Mouse (Mus musculus) adrenal gland, adult 8-10 months (tissue): ENCODE data around the gene Clhc1. TPM values are rescaled to one million over a fixed set of nuclear protein-coding genes. Genes with fewer than 3 reads are reported as not detected.

Experiments used
- DNase-seq: peaks from one replicate; pipeline ENCODE4 v3.0.0; 2022
- total RNA-seq, 4 experiments: library from RNA; stranded (reverse); gene quantifications; 2 replicates each; pipeline ENCODE4 v1.2.4; 2022

The Clhc1 gene
- total RNA-seq, 4 experiments from 2014 or later: 0.18 to 0.51 (median 0.21) TPM

DNA sequence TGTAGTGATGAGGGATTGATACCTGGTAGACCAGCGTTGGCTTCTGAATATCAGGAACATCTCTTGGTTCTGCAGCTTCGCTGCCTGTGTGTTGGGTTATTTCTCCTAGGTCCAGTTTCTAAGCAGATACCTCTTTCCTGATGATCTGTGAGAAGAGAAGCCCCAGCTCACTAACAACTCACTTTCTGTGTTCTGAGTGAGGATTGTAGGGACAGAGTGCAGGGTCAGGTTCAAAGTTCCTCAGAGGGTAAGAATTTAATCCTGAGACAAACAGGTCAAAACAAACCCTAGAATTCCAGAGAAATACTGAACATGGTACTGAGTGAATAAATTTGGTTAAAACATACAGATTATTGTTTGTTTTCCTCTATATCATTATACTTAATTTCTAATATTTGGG is 15.7 kb downstream of the Clhc1 start:
- DNase-seq: no peak

DNA sequence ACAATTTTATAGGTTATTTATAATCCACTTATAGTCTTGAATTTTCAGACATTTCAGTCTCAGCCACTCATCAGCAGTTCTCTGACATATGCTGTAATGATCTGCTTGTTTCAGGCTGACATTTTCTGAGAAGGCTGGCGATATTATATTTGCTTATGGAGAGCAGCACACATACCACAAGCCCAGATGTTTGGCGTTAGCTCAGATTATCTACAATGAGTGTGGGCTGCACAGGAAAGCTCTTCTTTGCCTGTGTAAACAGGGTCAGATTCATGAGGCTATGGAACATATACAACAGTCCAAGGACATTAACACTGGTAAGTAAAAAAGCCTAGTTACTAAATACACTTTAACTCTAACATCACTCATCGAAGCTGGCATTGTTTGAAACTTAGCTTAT is 23.8 kb downstream of the Clhc1 start:
- no peak for DNase-seq

DNA sequence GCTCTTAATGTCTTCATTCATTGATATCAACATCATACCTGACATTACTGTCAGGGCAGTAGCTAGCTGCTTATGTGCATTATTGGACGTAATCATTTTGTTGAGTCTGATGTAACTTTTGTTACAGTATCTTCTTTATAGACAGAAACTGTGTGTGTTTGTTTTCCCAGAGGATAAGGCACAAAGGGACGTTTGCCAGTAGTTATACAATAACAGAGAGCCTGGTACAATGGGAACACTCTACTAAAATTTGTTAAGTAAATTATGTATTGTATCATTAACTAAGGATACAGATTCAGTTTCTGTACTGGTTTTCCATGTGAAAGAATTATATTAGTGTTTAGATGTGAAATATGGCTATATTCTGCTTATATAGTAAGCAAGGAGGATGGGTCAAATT is 24.9 kb downstream of the Clhc1 start:
- no peak for DNase-seq

DNA sequence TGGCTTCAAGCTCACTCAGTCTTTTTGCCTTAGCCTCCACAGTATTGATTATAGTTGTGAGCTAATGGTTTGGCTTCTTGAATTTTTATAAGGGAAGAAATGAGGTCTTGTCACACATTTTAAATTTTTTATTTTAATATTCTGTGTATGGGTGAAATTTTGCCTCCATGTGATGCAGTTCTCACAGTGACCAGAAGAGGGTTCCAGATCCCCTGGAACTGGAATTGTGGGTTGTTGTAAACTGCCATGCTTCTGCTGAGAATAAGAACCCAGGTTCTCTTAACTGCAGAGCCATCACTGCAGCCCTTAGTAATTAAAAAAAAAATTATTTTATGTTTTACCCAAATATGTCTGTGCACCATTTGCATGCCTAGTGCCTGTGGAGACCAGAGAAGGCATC is 31.9 kb downstream of the Clhc1 start:
- DNase-seq: no peak

DNA sequence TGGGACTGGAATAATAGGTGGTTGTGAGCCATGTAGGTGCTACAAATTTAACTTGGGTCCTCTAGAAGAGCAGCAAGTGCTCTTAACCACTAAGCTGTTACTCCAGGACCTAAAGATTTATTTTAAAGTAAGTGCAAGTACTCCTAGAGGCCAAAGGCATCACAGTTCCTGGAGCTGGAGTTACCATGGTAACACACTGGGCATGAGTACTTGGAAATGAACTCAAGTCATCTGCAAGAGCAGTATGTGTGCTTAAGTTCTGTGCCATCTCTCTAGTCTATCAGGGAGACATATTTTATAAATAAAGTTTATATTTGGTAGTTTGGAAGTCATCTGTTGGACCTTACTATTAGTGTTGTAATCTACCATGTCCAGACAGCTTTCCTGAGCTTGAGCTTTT is 47.5 kb downstream of the Clhc1 start:
- no peak for DNase-seq

DNA sequence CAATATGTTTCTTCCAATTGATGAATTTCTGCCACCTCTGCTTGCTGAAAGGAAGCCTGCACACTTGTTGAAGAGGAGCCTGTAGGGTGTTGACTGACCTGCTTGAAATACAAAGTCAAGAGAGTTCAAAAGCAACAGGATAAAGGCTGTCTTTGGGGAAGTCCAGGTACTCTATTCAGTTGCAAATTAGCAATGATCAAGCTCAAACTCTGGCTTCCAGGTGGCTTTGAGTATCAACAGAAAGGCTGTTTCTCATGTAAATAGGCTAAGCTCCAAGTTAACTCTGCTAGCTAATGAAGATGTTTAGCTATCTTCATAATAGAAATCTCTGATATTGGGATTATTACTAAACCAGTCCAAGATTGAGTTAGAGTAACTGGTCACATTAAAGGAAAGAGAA is 49.4 kb downstream of the Clhc1 start:
- DNase-seq: no peak

DNA sequence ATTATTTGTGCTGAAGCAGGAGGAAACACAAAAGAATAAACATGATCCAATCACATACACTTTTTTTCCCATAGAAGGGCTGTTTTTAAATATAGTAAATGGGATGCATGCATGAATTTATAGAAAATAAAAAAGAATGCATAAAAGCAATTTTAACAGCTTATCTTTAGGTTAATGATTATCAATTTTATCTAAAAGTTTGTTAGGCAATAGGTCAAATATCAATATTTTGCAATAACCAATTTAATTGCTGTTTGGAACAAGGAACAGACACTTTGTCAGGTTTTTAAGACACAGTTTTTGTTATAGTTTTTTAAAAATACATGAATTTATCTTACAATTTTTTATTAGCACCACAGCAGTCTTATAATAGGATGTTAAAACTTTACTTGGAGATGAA is 51.2 kb downstream of the Clhc1 start:
- no peak for DNase-seq

DNA sequence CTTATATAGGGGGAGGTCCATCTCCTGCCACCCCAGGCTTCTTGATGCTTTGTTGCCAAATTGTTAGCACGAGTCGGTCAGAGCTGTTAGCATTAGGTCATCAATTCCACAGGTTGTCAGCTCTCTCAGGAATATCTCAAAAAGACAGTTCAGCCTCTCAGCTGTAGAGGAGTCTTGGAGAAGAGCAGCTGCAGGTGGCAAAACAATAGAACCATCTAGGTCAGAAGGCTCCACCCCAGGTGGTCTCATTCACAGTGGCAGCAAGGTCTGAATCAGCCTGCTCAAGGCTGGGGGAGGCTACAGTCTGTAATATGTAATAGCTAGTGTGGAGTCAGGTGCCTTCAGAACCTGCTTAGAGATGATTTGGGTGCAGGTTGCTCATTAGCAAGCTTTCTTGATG is 55.8 kb downstream of the Clhc1 start:
- no peak for DNase-seq

DNA sequence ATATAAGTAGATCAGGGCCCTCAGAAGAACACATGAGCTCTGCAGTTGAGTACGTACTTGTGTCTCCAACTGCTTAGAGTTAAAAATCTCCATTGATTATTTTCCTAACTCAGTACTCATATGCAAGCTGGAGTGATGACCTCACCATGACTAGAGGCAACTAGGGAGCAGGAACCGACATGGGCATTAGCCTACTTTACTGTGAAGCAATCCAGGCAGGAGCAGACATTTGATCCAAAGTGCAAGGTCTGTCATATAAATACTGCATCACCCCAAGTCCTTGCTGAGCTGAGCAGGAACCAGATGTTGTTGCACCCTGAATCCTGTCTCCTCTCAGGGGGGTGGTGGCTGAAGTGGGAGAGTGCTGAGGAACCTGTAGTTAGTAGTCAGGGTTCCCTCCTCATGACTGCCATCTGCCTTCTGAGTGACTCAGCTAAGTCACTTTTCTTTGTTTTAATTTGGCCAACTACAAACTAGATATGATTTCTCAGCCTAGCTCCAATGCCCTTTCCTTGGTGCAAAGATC is 59.8 kb downstream of the Clhc1 start:
- DNase-seq: peak; percentile 4

DNA sequence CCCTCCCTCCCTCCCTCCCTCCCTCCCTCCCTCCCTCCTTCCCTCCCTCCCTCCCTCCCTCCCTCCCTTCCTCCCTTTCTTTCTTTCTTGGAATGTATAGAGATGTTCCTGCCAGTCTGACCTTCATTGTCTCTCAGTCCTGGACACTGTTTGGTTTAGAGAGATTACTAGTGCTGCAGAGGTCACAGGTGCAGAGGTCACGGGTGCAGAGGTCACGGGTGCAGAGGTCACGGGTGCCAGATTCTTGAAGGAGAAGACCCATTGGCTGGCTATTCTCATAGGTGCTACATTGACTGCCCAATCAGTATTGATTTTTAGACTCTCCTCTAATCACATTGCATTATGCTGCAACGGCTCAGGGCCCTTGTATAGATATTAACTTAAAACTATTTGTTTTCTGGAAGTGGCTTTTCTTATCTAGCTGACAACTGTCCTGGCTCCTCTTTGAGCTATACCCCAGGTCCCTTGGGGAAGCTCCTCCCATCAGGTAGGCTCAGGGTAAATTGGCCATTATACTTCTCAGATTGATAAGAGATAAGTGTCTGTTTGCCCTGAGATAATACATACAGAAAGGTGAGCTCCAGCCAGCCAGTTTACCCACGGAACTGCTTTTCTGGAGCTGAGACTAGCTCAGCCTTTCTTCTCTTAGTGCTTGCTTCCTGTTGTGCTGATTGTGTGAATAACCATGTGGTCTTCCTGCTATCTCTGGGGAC is 62.2 kb downstream of the Clhc1 start:
- no peak for DNase-seq

DNA sequence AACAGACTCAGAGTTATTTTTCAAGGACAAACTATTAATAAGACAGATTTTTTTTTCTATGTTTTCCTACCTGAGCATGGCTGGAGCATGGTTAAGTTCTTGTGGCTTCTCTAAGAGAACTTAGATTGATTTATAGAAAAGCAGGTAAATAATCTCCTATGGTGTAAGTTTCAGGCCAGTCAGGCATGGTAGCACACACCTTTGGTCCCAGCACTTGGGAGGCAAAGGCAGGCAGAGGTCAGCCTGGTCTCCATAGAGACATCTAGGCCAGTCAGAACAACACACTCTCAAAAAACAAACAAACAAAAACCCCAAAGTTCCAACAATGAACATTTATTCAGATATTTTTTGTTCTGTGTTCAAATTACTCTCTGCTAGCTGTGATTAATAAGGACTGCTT is 64.3 kb downstream of the Clhc1 start:
- no peak for DNase-seq

DNA sequence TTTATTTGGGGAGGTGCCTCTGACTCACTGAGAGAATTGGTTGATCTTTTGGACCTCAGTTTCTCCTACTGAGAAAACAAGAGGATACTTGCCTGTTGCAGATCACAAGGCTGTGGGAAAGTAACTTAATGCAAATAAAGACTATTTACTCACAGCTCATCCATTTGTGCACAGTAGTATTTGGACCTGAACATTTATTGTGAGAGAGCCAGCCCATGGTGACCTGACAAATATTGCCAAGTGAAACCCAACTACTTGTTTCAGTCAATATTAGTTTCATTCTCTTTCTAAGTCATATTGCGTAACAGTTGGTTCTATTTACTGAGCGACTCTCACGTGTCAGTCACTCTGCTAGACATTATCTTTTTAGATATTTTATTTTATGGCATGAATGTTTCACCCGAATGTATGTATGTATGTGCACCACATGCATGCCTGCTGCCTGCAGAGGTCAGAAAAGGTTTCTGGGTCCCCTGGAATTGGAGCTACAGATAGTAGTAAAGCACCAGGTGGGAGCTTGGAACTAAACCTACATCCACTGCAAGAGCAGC is 65.5 kb downstream of the Clhc1 start:
- DNase-seq: no peak

DNA sequence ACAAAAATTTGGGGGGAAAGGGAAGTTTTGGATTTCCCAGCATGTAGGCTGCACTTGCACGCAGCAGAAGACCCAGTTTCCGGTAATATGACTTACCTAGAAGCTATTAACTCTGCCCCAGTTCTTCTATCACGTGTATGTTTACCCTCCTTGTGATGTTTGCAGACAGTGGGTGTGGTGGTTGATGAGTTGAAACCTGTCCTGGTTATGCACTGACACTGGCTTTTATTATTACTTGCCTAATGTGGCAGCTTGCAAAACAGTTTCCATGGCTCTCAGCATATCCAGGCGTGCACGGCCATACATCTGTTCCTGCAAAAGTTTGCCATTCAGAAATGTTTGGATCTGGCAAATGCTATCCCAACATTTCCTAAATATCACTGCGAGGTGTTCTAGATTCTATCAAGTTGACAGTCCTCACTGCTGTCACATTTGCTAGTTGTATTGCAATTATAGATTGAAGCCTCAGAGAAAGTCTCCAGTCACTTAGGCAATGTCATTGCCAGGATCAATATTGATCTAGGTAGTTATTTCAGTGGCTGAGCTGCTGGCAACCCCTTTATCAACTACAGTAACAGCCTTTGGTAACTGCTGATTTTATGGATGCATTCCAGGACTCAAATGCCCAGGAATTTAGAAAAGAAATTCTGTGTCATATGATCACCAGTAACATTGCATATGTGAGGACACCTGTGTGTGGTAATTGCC is 66.6 kb downstream of the Clhc1 start:
- DNase-seq: no peak

DNA sequence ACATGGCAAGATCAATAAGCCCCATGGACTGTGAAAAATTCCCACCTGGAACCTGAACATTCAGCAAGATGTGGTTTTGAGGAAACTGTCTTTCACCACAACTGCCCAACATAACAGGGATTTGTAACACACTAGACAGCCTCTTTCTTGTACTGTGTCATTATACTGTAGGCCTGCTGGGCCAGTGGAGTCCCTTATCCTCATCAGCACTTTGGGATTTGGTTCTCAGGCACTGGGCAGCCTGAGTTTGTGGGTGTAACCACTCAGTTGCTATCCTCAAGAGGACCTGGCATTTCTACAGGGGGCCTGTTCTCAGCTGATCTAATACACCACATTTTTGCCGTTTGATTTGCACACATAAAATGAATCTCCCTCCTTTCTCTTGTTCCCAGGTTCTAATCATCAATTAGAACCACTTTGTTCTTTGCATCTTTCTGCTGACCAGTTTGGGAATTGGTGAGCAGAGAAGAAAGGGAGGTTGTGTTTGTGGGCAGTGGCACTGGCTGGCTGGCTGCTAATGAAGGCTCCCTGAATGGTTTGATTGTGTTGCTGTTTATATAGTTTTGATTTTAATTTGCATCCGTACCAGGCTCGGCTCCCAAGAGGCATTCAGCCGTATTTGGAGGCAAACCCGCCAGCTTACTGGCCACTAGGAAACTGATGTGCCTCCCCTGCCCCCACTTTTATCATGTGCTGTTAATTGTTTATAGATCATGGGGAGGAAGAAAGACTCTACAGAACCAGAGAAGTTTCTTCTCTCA is 74.5 kb downstream of the Clhc1 start:
- no peak for DNase-seq

DNA sequence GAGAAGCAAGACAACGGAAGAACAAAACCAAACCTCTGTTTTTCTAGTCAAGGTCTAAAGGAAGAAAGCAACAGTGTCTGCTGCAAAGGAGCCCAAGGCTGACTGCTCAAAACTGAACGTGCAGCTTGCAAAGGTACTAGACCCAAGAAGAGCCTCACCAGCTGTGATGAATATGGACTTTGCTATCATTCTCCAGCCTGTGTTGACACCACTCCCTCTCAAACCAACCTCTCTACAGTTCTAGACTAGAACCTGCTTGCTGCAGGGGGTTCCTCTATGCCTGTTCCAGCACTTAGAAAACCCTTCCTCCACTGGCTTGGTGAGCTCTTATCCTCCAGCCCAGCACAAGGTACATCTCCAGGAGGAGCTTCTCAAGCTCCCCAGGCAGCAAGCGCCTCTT is 75.6 kb downstream of the Clhc1 start:
- no peak for DNase-seq

DNA sequence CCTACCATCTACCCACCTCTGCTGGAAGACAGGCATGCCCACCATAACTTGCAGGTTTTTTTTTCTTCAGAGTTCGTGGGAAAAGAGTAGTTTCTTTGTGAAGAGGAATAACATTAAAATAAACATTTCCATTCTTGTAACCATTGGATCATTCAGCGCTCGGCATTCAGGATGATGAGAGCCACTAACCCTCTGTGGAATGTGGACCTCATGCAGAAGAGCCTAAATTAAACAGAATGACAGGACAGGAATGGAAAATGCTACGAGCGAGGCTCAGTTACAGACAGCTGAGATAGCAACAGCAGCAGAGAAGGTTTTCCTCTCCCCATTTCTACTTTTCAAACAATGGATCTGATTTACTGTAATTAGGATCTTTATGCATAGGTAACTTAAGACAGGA is 78.8 kb downstream of the Clhc1 start:
- DNase-seq: no peak

DNA sequence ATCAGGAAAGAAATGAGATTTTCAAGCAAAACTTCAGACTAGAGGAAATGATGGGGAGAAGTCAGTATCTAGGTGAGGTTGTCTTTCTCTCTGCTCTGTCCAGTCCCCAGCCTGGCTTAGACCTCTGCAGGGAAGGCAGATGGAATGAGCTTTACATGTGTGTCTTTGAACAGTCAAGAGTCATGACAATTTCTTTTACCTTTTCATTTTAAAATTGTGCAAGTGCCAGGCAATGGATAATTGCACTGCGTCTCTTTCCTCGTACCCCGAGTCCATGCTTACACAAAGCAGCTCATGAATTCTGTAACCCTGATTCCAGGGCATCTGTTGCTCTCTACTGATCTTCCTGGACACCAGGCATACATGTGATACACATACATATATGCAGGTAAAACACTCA is 80.0 kb downstream of the Clhc1 start:
- DNase-seq: no peak

Other genes with a start within 250 kb of the Clhc1 start
- gene Ccdc88a, start 174.3 kb upstream of the Clhc1 start, total RNA-seq: 10 to 100 TPM; 10.8 to 17.4 (median 13.8) TPM
- gene Prorsd1, start 32.9 kb upstream of the Clhc1 start, total RNA-seq: 10 to 100 TPM; 25.6 to 32.1 (median 29.9) TPM
- 10 to 100 TPM; 37.4 to 44.0 (median 39.4) TPM for gene Mtif2, start 21.5 kb upstream of the Clhc1 start, total RNA-seq
- gene Rps27a, start 159 bp downstream of the Clhc1 start, total RNA-seq: 100 to 1,000 TPM; 772 to 918 (median 868) TPM
- gene Rtn4, start 145.0 kb downstream of the Clhc1 start, total RNA-seq: 100 to 1,000 TPM; 226 to 575 (median 412) TPM